Mouse (Mus musculus) left cerebral cortex, postnatal 4 days (tissue): ENCODE measurements around the gene Slc25a4. TPM values are rescaled to one million over a fixed set of nuclear protein-coding genes. Genes with fewer than 3 reads are reported as not detected.

Source experiments
- DNase-seq: peaks from one replicate; pipeline ENCODE4 v3.0.0-alpha.2; 2022
- intact Hi-C: fragments of 180-260 bp; cut with DNase I; formaldehyde crosslinking; loops from one replicate; pipeline ENCODE4 v1.15.1; 2025
- microRNA-seq: library from miRNA; unstranded; fragments of <30 nt; microRNA quantifications from one replicate; pipeline ENCODE4 v1.2.0, GENCODE M21; 2022
- total RNA-seq, 2 experiments: library from RNA; stranded (reverse); gene quantifications; 2 replicates each; pipeline ENCODE4 v1.2.3; 2021

Slc25a4 gene
- total RNA-seq, 2 experiments from 2014 or later: 513 to 540 TPM

DNA sequence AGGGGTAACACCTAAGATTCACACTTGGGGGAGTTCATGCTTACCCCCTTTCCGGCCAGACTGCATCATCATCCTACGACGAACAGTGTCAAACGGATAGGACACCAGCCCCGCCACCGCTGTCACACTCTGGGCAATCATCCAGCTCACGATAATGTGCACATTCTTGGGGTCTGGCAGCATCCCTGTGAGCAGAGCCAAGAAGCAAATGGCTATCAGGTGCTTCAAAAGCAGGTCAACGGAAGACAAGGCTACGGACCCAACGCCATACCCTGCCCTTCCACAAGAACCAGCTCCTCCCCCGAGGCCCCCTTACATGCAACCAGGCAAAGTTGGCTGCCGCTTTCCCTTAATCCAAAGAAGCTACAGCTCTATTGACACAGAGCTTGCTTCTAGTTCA lies 2.7 kb downstream of the Slc25a4 start:
- intact Hi-C loops: no loop called here
- peak; percentile 84 for DNase-seq

DNA sequence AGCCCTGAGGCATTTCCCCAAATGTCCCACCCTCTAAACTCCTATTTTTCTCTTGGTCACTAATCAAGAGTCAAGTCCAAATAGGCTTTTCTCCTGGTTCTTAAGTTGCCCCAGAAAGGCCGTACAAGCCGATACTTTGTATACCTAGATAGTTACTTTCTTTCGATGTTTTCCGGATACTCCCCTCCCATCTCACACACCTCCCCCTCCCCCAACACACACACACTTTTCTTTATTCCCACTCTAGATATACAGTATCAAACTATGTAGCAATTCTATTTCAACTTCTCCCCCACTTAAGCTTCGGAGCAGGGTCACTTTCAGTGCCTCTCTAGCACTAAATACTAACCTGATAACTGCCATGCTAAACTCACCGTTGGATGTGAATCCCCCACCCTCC lies 5.0 kb downstream of the Slc25a4 start:
- DNase-seq: no peak
- intact Hi-C loops: no loop called here

DNA sequence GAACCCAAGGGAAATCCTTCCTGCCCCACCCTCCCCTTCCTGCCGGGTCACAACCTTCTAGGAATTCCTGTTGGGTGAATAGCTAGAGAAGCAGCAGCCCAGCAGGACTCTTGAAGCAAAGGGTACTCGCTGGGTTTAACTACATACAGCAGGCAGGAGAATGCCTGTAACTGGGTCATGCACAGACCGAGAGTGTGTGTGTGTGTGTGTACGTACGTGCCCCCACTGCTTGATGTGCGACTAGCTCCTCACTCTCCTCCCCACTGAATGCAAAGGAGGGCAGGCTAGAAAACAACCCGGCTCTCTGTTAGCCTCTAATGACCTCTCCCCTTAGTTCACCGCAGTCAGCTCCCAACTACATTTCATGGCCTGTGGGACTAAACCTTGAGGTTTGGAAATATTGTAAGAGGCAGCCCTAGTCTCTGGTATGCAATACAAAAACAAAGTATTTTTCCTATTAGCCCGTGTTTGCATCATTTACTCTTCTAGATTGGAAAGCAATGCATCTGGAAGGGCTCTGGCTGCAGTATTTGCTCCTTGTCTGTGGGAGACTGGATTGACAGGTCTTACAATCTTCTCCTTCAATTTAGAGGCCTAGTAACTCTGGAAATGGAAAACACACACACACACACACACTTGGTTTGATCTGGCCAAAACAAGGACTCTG lies 6.0 kb downstream of the Slc25a4 start:
- DNase-seq: no peak
- intact Hi-C loops: no loop called here

DNA sequence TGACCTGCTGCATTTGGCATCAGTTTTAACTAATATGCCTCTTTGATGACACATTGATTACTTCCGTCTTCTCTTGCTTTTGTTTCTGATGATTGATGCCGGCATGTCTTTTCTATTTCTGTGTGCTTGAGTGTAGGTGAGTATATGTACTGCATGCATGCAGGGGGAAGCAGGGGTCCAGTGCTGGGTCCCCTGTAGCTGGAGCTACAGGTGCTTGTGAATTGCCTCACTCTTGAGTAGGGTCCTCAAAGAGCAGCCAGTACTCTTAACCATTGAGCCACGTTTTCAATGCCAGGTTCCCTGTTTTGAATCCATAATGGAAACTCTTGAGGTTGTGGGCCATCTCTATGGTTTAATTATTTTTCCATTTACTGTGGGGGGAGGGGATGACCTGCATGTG lies 6.8 kb downstream of the Slc25a4 start:
- intact Hi-C loops: no loop called here
- no peak for DNase-seq

DNA sequence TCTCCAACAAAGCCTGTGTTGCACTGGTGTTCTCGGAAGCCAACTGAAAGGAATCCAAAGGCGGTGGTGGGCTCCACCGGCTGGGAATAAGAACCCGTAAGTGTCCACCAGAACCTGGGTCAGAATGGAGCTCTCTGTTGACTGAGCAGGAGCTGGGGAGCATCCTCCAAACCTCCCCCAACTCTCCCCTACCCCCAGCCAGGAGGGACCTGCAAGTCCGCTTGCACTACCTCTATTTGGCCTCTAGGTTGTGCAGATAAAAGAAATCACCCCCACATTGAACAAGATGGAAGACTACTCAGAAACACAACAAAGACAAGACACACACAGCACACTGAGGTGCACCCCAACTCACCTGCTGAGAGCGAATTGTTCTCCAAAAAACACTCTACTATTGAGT lies 8.7 kb downstream of the Slc25a4 start:
- no peak for DNase-seq

DNA sequence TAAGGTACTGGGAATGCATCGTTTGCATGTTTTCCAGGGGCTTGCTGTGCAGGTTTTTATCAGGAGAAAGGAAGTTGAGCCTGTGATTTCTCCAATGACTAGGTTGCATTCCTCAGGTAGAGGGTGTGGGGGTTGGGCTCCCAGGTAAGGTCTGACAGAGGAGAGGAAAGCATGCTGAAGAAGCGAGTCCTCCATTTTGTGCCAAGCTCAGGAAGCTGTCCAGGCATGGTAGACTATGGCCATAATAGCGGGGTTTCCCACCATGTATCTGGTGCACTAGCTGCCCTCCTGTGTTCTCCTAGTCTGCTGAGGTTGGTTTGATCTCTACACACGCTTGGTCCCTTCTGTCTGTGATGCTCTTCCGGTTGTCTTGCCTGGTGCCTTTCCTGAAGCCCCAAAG lies 13.4 kb downstream of the Slc25a4 start:
- DNase-seq: no peak
- intact Hi-C loops: no loop called here

More for the DNA sequence above, 8.7 kb downstream of the Slc25a4 start:
- intact Hi-C loops: no loop called here

DNA sequence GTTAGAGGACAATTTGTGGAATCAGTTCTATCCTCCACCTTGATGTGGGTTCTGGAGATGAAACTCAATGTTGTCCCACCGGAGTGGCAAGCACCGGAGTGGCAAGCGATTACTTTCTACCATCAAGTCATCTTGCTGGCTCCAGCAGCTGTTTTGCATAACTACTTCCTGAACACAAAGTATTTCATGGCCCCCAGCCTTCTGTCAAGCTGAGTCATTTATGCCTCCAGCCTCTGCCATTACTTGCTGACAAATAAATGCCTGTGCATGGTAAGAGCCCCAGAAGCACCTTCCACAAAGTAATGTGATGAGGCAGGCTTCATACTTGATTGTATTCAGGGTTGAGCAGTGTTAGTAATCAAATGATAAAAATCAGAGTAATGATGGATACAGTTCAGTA lies 14.2 kb downstream of the Slc25a4 start:
- intact Hi-C loops: no loop called here
- DNase-seq: no peak

DNA sequence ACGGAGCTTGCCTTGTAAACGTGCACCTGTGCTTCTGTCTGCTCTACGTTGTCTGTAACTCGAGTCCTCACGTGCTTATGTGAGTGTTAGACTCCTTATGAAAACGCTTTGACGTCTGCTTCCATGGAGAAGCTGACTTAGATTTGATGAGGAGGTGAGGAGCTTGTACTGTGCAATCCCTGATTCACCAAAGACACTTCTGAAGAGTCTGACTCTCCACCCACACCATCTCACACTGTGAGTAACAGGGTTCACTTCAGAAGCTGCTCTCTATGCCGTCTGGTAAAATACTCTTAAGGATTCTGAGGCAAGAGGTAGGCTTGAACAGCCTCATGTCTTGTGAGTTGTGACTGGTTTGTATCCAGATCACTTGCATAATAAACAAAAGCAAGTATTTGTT lies 18.0 kb downstream of the Slc25a4 start:
- no peak for DNase-seq
- intact Hi-C loops: no loop called here

DNA sequence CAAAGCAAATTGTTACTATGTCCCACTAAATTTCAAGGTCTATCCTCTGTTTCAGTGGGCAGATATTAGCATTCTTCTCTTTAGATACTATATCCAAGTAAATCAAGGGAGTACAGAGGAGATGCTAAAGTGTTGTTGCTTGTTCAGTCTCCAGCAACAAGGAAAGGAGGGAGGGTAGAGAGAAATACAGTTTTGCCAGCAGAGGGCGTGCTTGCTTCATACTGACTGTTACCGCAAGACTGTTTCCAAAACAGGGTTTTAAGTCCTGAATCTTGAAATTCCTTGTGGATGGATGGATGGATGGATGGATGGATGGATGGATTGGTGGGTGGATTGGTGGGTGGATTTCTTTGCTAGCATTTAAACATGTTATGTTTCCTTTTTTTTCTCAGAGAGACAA lies 25.7 kb downstream of the Slc25a4 start:
- DNase-seq: peak; percentile 57
- intact Hi-C loops: loop anchor here (5.0 kb wide), 1 partner anchor 52 kb away; no protein-coding TSS in a partner anchor

DNA sequence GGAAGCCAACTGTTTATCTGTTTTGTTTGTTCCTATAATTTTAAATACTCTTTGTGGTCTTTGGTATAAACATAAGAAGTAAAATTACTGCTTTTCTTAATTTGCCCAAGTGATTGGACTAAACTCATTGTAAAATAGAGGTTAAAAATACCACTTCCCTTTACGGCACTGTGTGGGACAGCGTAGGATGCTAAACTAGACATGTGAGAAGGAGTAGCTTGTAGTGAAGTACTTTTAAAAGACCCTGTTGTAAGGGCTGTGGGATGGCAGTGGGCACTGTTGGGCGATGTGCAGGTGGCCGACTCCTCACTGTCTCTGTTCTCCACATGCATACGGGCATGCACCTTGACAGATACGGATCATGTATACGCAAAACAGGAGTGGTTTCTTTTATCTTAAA lies 30.9 kb downstream of the Slc25a4 start:
- intact Hi-C loops: no loop called here
- no peak for DNase-seq

DNA sequence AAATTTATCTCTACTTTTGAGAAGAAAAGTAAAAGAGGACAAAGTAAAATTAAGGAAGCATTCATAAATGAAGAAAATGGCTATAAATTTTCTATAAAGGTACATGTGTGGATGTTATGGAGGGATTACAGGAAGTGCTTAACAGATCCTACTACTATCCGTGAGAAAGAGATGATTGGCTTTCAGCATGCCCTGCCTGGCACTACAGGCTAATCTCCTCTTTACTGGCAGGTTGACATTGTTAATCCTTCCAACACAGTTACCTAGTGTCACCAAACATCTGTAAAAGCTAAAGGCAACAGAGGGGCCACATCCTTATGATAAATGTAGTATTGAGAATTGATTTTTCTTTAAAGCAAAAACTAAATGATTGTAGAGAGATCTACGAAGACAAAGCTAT lies 37.4 kb downstream of the Slc25a4 start:
- DNase-seq: no peak
- intact Hi-C loops: no loop called here

DNA sequence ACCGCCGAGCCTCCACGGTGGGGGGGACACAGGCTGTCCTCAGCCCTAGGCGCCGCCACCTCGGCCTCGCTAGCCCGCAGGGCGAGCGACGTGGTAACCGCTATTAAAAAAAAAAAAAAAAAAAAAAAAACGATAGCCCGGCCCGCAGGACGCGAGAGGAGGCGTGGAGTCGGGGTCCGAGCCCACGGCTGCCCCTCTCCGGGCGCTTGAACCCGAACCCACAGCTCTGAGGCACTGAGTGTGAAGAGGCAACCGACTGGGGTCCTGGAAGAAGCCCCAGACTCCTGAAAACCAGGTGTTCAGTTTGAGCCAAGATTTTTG lies 47.3 kb downstream of the Slc25a4 start:
- intact Hi-C loops: no loop called here
- no peak for DNase-seq

DNA sequence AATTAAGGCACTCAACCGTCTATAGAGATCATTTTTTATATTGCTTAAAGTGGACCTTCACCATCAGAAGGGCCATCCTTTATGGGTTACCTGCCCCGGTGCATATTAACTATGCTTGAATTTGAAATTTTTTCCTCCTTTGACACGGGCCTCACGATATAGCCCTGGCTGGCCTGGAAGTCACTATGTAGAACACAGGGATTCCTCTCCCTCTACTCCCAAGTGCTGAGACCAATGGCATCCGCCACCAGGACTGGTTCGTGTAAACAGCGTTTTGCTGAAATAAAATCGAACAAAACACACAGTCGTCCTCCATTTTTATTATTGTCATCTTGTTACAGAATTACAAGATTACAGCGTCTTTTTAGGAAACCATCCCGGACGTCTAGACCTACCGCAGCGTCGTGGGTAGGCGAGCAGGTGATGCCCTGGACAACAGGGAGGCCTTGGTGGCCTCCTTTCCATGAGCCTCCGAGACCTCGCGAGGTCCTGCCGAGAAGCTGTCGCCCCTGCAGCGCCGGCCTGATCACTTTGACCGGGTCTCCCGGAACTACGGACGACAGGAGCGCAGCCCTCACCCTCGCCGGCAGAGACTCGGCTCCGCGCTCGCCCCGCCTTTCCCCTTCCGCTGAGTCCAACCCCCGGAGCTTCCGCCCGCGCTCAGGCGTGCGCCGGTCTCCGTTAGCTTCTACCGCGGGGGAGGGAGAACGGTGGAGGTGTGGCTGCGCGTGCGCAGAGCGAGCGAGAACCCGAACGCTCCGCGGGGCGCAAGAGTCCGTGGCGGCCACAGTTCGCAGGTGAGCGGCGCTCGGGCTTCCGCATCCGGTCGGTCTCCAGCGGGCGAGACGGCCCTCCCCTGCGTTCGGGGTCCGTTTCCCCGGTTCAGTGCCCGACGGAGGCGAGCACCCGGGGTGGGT lies 47.9 kb downstream of the Slc25a4 start:
- intact Hi-C loops: no loop called here

More for the DNA sequence above, 47.9 kb downstream of the Slc25a4 start:
- peak; percentile 96 for DNase-seq

Small RNA genes lying within 50 kb of the gene (microRNA-seq; reads per million reads assigned to microRNA genes)
- gene Gm23812: not detected

Other genes with a start within 250 kb of the Slc25a4 start
- 1 to 10 TPM; 3.1 to 3.6 TPM for gene 1700029J07Rik, start 236.0 kb downstream of the Slc25a4 start, total RNA-seq
- gene Ufsp2, start 235.8 kb downstream of the Slc25a4 start, total RNA-seq: 10 to 100 TPM; 38.8 to 44.1 TPM
- under 1 TPM; 0.32 to 0.62 TPM for gene Lrp2bp, start 212.0 kb downstream of the Slc25a4 start, total RNA-seq
- gene Ankrd37, start 205.6 kb downstream of the Slc25a4 start, total RNA-seq: 1 to 10 TPM; 5.0 to 8.0 TPM
- gene Cfap97, start 59.5 kb downstream of the Slc25a4 start, total RNA-seq: 10 to 100 TPM; 17.5 to 20.8 TPM
- gene Snx25, start 59.1 kb downstream of the Slc25a4 start, total RNA-seq: 10 to 100 TPM; 33.8 to 36.2 TPM
- under 1 TPM; 0.60 to 0.70 TPM for gene Helt, start 83.4 kb upstream of the Slc25a4 start, total RNA-seq